Mouse (Mus musculus) gonadal fat pad, adult 2 months (tissue): ENCODE measurements around the gene Hoxa11. TPM values are rescaled to one million over a fixed set of nuclear protein-coding genes. Genes with fewer than 3 reads are reported as not detected.

Experiments used
- DNase-seq: peaks from one replicate; pipeline ENCODE4 v3.0.0-alpha.2; 2012; ENCODE audit warnings: low read depth
- polyA plus RNA-seq: library from polyadenylated mRNA; depleted of rRNA; stranded (reverse); fragments of >200 nt; gene quantifications from 2 replicates; pipeline ENCODE4 v1.2.3, GENCODE M21; 2012

Hoxa11 gene
- polyA plus RNA-seq, 1 experiment: 2.0 TPM

- no peak for DNase-seq
Observed at GRCm38 (mm10) chr6:52265306-52265912, 19.8 kb upstream of the Hoxa11 start.

- DNase-seq: no peak
Observed at GRCm38 (mm10) chr6:52264106-52264790, 18.6 kb upstream of the Hoxa11 start.

GRCm38 (mm10) chr6:52263321-52263585 is 17.6 kb upstream of the Hoxa11 start:
- DNase-seq: no peak

- DNase-seq: no peak
Observed at GRCm38 (mm10) chr6:52262463-52263320, 17.1 kb upstream of the Hoxa11 start.

- no peak for DNase-seq
Observed at GRCm38 (mm10) chr6:52261751-52262462, 16.3 kb upstream of the Hoxa11 start.

- no peak for DNase-seq
Observed at GRCm38 (mm10) chr6:52260654-52261575, 15.3 kb upstream of the Hoxa11 start, which contains the start of gene Hoxa13. Hoxa13 (minus strand) TSS chr6:52260880.

- DNase-seq: no peak
Observed at GRCm38 (mm10) chr6:52259811-52260261, 14.2 kb upstream of the Hoxa11 start.

GRCm38 (mm10) chr6:52259081-52259790 is 13.6 kb upstream of the Hoxa11 start:
- DNase-seq: no peak

- DNase-seq: no peak
Observed at GRCm38 (mm10) chr6:52256956-52257355, 11.3 kb upstream of the Hoxa11 start.

- no peak for DNase-seq
Observed at GRCm38 (mm10) chr6:52253511-52254500, 8.2 kb upstream of the Hoxa11 start.

- DNase-seq: no peak
Observed at GRCm38 (mm10) chr6:52252775-52253376, 7.3 kb upstream of the Hoxa11 start.

- DNase-seq: no peak
Observed at GRCm38 (mm10) chr6:52252016-52252774, 6.6 kb upstream of the Hoxa11 start.

- DNase-seq: no peak
Observed at GRCm38 (mm10) chr6:52251177-52251879, 5.7 kb upstream of the Hoxa11 start.

GRCm38 (mm10) chr6:52249826-52250225 is 4.2 kb upstream of the Hoxa11 start:
- no peak for DNase-seq

GRCm38 (mm10) chr6:52249415-52249738 is 3.8 kb upstream of the Hoxa11 start:
- no peak for DNase-seq

GRCm38 (mm10) chr6:52248638-52249414 is 3.2 kb upstream of the Hoxa11 start:
- DNase-seq: no peak
